Mouse (Mus musculus): ENCODE data around the gene Keg1. TPM values are rescaled to one million over a fixed set of nuclear protein-coding genes. Genes with fewer than 3 reads are reported as not detected.
A peak's percentile ranks its signal among the peaks of the same experiment; 100 is the strongest.
"Not testable (repeated sequence)": the region's sequence is repeated elsewhere in the genome, so short reads cannot be mapped to it uniquely, and the experiment has no call there.

Gene Keg1
- 87.0 and 88.0 TPM in 2 replicates for polyA plus RNA-seq (2015; fragmentation: Nextera tagmentation; extraction: Ambion mirVana)

- no peak within 1 kb of the TSS for H3K9ac ChIP-seq (replicated peaks; ENCODE audit: low read length)
- no peaks in the 10 kb centered on the region for H3K4me1 ChIP-seq (ENCODE audit: insufficient read depth, low read length)
- H3K36me3 ChIP-seq (ENCODE audit: insufficient read depth, low read length), result no peaks in the 10 kb centered on the region
- 70% methylated on average over 3 of the region's 3 CpGs for WGBS
- peak; percentile 65; the same call in 1 of the 2 replicates for ATAC-seq (ENCODE audit: low FRiP score, low TSS enrichment)
- H3K27ac ChIP-seq (ENCODE audit: low read length), result no peak within 1 kb of the TSS
- no peak within 1 kb of the TSS for H3K4me2 ChIP-seq (replicated peaks; ENCODE audit: low read depth, low read length)
- H3K27me3 ChIP-seq (ENCODE audit: insufficient read depth, low read length), result no peaks in the 10 kb centered on the region
- no peaks in the 10 kb centered on the region for H3K9me3 ChIP-seq (ENCODE audit: low read length)
- peak within 1 kb of the TSS; percentile 29 for H3K4me3 ChIP-seq (ENCODE audit: low read length)
Observed at GRCm38 (mm10) chr19:12695590-12695989, at the start of gene Keg1. Keg1 (plus strand) TSS chr19:12695786.

DNA sequence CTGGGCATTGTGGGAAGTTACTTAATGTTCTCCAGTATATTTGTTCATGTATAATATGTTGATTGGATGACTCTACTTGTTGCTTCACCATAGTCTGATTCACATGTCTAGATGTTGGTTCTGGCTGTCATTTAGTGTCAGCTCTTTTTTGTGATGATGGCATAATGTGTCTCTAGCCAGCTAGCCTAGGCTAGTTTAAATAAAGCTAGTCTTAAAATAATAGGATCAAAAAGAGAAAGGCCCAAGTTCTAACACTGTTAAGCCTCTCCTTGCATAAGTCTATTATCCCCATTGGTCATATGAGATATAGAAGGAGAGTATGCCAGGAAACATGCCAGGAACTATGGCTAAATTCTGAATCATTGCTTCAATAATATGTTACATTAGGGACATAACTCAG lies 46.1 kb upstream of the Keg1 start:
- H3K4me2 ChIP-seq (replicated peaks; ENCODE audit: low read depth, low read length), result no peak overlapping the region

DNA sequence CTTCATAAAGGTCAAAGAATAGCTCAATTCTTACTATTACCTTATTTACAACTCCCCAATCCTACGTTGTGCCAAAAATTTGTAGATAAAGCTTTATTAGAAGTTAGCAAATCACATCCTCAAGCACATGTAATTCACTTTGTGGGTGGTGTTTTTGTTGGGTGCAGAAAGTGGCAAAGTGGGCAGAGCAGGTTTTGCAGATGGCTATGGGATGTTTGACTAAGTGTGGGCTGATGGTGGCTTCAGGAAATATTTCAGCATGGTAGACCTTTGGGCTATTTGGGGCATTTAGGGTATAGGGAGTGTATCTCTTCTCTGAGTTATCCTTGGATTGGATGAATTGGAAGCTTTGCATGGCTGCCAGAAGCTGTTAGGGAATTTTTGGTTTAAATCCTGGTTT lies 29.4 kb upstream of the Keg1 start:
- 78% methylated on average over 1 of the region's 1 CpGs for WGBS

More for the DNA sequence above, 46.1 kb upstream of the Keg1 start:
- Histone ChIP-seq H3K4me1 (ENCODE audit: insufficient read depth, low read length) (no peaks in the 10 kb centered on the region), H3K36me3 (ENCODE audit: insufficient read depth, low read length) (no peaks in the 10 kb centered on the region), H3K27me3 (ENCODE audit: insufficient read depth, low read length) (no peaks in the 10 kb centered on the region), H3K27ac (ENCODE audit: low read length) (no peak overlapping the region), H3K9me3 (ENCODE audit: low read length) (no peaks in the 10 kb centered on the region), H3K4me3 (ENCODE audit: low read length) (no peak overlapping the region), H3K9ac (replicated peaks; ENCODE audit: low read length) (no peak overlapping the region)
- ATAC-seq (ENCODE audit: low FRiP score, low TSS enrichment), result no peak

DNA sequence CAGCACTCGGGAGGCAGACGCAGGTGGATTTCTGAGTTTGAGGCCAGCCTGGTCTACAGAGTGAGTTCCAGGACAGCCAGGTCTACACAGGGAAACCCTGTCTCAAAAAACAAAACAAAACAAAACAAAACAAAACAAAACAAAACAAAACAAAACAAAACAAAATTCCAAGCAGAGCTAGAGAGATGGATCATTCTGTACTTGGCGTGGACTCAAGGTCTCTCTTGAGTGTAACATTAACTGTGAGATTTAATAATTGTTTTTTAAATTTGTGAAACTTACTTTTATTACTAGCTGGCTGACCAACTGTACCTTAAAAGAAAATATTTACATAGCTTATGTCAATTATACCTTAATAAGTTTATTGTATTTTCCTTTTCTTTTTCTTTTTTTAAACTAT lies 27.0 kb upstream of the Keg1 start:
- not testable (repeated sequence) for H3K4me3 ChIP-seq (ENCODE audit: low read length); H3K27ac ChIP-seq (ENCODE audit: low read length); H3K4me1 ChIP-seq (ENCODE audit: insufficient read depth, low read length); H3K27me3 ChIP-seq (ENCODE audit: insufficient read depth, low read length); H3K9ac ChIP-seq (replicated peaks; ENCODE audit: low read length); H3K36me3 ChIP-seq (ENCODE audit: insufficient read depth, low read length); ATAC-seq (ENCODE audit: low FRiP score, low TSS enrichment); H3K4me2 ChIP-seq (replicated peaks; ENCODE audit: low read depth, low read length); H3K9me3 ChIP-seq (ENCODE audit: low read length)
- 90% methylated on average over 3 of the region's 3 CpGs for WGBS

More for the DNA sequence above, 29.4 kb upstream of the Keg1 start:
- no peaks in the 10 kb centered on the region for H3K27me3 ChIP-seq (ENCODE audit: insufficient read depth, low read length)
- no peaks in the 10 kb centered on the region for H3K4me1 ChIP-seq (ENCODE audit: insufficient read depth, low read length)
- no peak overlapping the region for H3K4me3 ChIP-seq (ENCODE audit: low read length)
- peaks cover 5% of the 10 kb centered on the region; the same call in 1 of the 2 replicates for H3K9me3 ChIP-seq (ENCODE audit: low read length)
- H3K36me3 ChIP-seq (ENCODE audit: insufficient read depth, low read length), result no peaks in the 10 kb centered on the region
- no peak overlapping the region for H3K4me2 ChIP-seq (replicated peaks; ENCODE audit: low read depth, low read length)
- H3K9ac ChIP-seq (replicated peaks; ENCODE audit: low read length), result no peak overlapping the region
- no peak for ATAC-seq (ENCODE audit: low FRiP score, low TSS enrichment)
- no peak overlapping the region for H3K27ac ChIP-seq (ENCODE audit: low read length)

- no peak within 1 kb of the TSS for H3K4me2 ChIP-seq (replicated peaks; ENCODE audit: low read depth, low read length)
Observed at GRCm38 (mm10) chr19:12670139-12670538, 25.4 kb upstream of the Keg1 start, which contains the start of gene Olfr1442. Olfr1442 (plus strand) TSS chr19:12670439.

DNA sequence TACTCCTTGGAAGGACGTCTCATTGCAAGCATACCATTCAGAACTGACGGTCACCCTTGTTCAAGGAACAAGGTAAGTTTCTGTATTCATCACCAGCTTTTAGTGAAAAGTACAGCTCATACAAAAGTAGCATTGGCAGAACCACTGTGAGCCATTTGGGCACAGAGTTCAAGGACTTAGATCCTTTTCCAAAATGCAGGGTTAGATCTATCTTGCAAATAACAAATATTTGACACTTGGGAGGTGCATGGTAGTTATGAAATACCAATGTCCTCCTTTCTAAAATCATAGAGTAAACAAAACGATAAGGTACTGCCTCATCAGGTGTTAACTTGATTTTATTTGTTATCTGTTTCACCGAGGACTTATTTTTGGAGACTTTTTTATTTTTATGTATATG lies 24.5 kb upstream of the Keg1 start:
- no peaks in the 10 kb centered on the region for H3K36me3 ChIP-seq (ENCODE audit: insufficient read depth, low read length)
- ATAC-seq (ENCODE audit: low FRiP score, low TSS enrichment), result no peak
- 83% methylated on average over 4 of the region's 4 CpGs for WGBS
- H3K27me3 ChIP-seq (ENCODE audit: insufficient read depth, low read length), result no peaks in the 10 kb centered on the region
- H3K27ac ChIP-seq (ENCODE audit: low read length), result no peak overlapping the region
- H3K4me2 ChIP-seq (replicated peaks; ENCODE audit: low read depth, low read length), result no peak overlapping the region
- H3K4me1 ChIP-seq (ENCODE audit: insufficient read depth, low read length), result no peaks in the 10 kb centered on the region
- H3K4me3 ChIP-seq (ENCODE audit: low read length), result no peak overlapping the region
- H3K9me3 ChIP-seq (ENCODE audit: low read length), result no peaks in the 10 kb centered on the region
- H3K9ac ChIP-seq (replicated peaks; ENCODE audit: low read length), result no peak overlapping the region

More at GRCm38 (mm10) chr19:12670139-12670538, 25.4 kb upstream of the Keg1 start, which contains the start of gene Olfr1442:
- Histone ChIP-seq H3K36me3 (ENCODE audit: insufficient read depth, low read length) (no peaks in the 10 kb centered on the region), H3K9me3 (ENCODE audit: low read length) (no peaks in the 10 kb centered on the region), H3K4me3 (ENCODE audit: low read length) (no peak within 1 kb of the TSS), H3K27ac (ENCODE audit: low read length) (no peak within 1 kb of the TSS), H3K9ac (replicated peaks; ENCODE audit: low read length) (no peak within 1 kb of the TSS), H3K4me1 (ENCODE audit: insufficient read depth, low read length) (no peaks in the 10 kb centered on the region), H3K27me3 (ENCODE audit: insufficient read depth, low read length) (no peaks in the 10 kb centered on the region)
- ATAC-seq (ENCODE audit: low FRiP score, low TSS enrichment), result no peak

GRCm38 (mm10) chr19:12677812-12678211 lies 17.8 kb upstream of the Keg1 start, which contains the start of gene Olfr1443:
Olfr1443 (plus strand) TSS chr19:12678112.
- H3K9me3 ChIP-seq (ENCODE audit: low read length), result no peaks in the 10 kb centered on the region
- 62% methylated on average over 3 of the region's 3 CpGs for WGBS
- H3K4me1 ChIP-seq (ENCODE audit: insufficient read depth, low read length), result no peaks in the 10 kb centered on the region
- H3K4me3 ChIP-seq (ENCODE audit: low read length), result no peak within 1 kb of the TSS
- no peak within 1 kb of the TSS for H3K4me2 ChIP-seq (replicated peaks; ENCODE audit: low read depth, low read length)
- no peak for ATAC-seq (ENCODE audit: low FRiP score, low TSS enrichment)
- no peaks in the 10 kb centered on the region for H3K27me3 ChIP-seq (ENCODE audit: insufficient read depth, low read length)
- no peak within 1 kb of the TSS for H3K27ac ChIP-seq (ENCODE audit: low read length)
- H3K36me3 ChIP-seq (ENCODE audit: insufficient read depth, low read length), result no peaks in the 10 kb centered on the region
- no peak within 1 kb of the TSS for H3K9ac ChIP-seq (replicated peaks; ENCODE audit: low read length)

DNA sequence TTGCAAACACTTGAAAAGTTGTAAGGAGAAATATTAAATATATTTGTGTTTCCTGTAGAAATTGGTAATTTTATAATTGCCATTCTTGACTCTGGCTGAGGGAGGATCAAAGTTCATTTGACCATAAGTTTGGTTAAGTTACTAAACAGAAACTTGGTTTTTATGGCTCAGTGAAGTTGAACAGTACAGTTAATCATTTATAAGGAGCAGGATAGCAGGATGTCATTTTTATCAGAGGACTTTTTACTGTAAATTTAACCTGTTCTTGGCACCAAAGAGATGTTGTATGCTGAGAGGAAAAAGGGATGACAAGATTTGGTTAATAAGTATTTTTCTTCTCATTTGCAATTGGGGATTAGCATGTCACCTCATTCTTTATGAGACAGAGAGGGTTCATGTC lies 10.9 kb upstream of the Keg1 start:
- Histone ChIP-seq H3K9me3 (ENCODE audit: low read length) (no peaks in the 10 kb centered on the region), H3K4me2 (replicated peaks; ENCODE audit: low read depth, low read length) (no peak overlapping the region), H3K4me1 (ENCODE audit: insufficient read depth, low read length) (0 out of 2 replicates have a peak, but pooled peaks cover 3% of the 10 kb centered on the region), H3K27me3 (ENCODE audit: insufficient read depth, low read length) (no peaks in the 10 kb centered on the region), H3K9ac (replicated peaks; ENCODE audit: low read length) (no peak overlapping the region), H3K4me3 (ENCODE audit: low read length) (no peak overlapping the region), H3K36me3 (ENCODE audit: insufficient read depth, low read length) (no peaks in the 10 kb centered on the region), H3K27ac (ENCODE audit: low read length) (no peak overlapping the region)
- peak; percentile 75; the same call in 1 of the 2 replicates for ATAC-seq (ENCODE audit: low FRiP score, low TSS enrichment)

DNA sequence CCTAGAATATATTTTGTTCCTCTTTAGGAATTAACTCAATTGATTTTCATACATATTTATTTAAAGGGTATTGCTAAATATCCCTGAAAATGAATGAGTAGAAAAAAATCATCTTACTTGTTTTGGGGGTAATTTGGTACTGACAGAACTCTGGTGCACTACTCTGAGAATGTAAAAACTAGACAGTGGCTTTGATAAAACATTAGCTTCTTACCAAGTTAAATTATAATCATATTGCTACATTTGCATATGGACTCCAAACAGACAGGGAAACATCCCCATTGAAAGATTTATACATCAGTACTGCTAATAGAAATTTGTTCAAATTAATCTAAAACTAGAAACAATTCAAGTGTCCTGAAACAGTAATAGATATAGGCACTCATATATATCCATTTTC lies 10.4 kb upstream of the Keg1 start:
- Histone ChIP-seq H3K4me3 (ENCODE audit: low read length) (no peak overlapping the region), H3K27me3 (ENCODE audit: insufficient read depth, low read length) (no peaks in the 10 kb centered on the region), H3K9me3 (ENCODE audit: low read length) (no peaks in the 10 kb centered on the region), H3K36me3 (ENCODE audit: insufficient read depth, low read length) (no peaks in the 10 kb centered on the region), H3K9ac (replicated peaks; ENCODE audit: low read length) (no peak overlapping the region), H3K27ac (ENCODE audit: low read length) (no peak overlapping the region), H3K4me1 (ENCODE audit: insufficient read depth, low read length) (0 out of 2 replicates have a peak, but pooled peaks cover 3% of the 10 kb centered on the region), H3K4me2 (replicated peaks; ENCODE audit: low read depth, low read length) (no peak overlapping the region)
- no peak for ATAC-seq (ENCODE audit: low FRiP score, low TSS enrichment)

- H3K9me3 ChIP-seq (ENCODE audit: low read length), result no peaks in the 10 kb centered on the region
- H3K36me3 ChIP-seq (ENCODE audit: insufficient read depth, low read length), result no peaks in the 10 kb centered on the region
- H3K4me3 ChIP-seq (ENCODE audit: low read length), result peak overlapping the region; percentile 29
- no peak for ATAC-seq (ENCODE audit: low FRiP score, low TSS enrichment)
- H3K27me3 ChIP-seq (ENCODE audit: insufficient read depth, low read length), result no peaks in the 10 kb centered on the region
- no peaks in the 10 kb centered on the region for H3K4me1 ChIP-seq (ENCODE audit: insufficient read depth, low read length)
- no peak overlapping the region for H3K4me2 ChIP-seq (replicated peaks; ENCODE audit: low read depth, low read length)
- no peak overlapping the region for H3K27ac ChIP-seq (ENCODE audit: low read length)
- no peak overlapping the region for H3K9ac ChIP-seq (replicated peaks; ENCODE audit: low read length)
Observed at GRCm38 (mm10) chr19:12696221-12696620, 635 bp downstream of the Keg1 start.

All from kidney, embryonic 16.5 days (tissue).